Mouse (Mus musculus): ENCODE data around the gene Fam43a.

Gene Fam43a

DNA sequence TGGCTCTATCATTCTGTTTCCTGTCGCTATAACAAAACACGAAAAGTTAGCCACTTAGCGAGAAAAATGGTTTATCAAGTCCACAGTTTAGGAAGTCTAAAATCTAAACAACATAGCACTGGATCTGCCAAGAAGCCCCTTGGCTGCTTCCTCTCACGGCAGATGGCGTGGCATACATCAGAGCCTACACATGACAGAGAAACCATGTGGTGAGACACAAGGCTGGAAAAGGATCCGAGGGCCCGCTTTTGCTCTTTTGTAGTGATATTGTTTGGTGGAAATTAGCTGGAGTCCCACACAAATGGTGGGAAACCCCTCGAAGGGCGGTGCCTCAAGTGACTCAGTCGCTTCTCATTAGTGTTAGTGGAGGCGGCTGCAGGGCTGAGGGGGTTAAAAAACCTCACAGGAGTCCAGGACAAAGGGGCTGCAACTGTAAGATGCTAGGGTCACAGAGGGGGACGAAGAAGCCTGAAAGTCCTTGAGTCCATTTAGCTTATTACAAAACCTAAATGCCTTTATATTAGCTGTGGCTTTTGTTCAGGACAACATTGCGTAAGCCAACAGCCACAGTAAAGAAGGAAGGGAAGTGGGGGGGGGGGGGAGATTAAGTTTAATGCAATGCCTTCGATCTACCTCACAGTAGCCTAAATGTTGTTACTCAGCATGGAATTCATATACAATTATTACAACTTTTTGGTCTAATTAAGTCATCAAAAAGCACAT, 3.5 kb upstream of the Fam43a start:
- no peak for DNase-seq (ENCODE audit: low spot score)

DNA sequence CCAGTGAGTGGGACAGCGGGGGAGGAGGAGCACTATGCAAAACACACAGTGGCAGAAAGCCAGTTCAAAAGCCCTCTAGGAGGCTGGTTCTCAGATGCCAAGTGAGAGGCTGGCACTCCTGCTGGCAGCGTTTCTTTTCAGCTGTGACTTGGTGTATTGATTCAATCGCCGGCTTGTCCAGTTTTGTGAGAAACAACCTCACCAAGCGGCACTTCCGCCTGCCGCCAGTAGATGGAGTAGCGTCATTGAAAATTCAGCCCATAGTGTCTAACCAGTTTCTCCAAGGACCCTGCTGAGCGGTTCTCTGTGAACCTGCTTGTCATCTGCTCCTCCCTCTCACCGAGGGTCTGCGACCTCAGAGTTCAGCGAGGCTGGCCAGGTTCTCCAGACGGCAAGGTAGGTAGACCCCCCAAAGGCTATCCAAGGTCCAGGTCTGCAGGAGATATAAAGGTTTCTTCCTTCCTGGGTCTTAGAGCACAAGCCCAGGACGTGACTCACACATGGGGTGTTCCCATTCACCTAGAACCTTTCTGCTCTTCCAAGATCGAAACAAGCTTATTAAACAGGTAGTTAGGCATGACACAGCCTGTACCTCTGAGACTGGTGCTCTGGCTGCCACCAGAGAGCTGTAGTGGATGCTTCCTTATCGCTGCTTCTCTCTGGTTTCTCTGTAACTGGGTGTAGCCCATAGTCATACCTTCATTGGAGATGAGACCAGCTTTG, 2.4 kb upstream of the Fam43a start:
- peak; percentile 64 for DNase-seq (ENCODE audit: low spot score)

DNA sequence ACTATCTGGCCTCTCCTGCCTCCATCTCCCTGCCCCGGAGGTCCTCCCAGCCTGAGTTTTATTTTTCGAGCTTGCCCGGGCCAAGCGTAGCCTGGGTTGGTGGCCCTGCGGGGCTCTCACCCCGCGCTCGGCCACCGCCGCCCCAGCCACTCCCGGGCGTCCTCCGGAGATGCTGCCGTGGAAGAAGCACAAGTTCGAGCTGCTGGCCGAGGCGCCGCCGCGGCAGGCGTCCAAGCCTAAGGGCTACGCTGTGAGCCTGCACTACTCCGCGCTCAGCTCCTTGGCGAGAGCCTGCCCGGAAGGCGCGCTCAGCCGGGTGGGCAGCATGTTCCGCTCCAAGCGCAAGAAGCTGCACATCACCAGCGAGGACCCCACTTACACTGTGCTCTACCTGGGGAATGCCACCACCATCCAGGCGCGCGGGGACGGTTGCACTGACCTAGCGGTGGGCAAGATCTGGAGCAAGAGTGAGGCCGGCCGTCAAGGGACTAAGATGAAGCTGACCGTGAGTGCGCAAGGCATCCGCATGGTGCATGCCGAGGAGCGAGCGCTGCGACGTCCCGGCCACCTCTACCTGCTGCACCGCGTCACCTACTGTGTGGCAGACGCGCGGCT, 1.0 kb downstream of the Fam43a start:
- DNase-seq (ENCODE audit: low spot score) = no peak

DNA sequence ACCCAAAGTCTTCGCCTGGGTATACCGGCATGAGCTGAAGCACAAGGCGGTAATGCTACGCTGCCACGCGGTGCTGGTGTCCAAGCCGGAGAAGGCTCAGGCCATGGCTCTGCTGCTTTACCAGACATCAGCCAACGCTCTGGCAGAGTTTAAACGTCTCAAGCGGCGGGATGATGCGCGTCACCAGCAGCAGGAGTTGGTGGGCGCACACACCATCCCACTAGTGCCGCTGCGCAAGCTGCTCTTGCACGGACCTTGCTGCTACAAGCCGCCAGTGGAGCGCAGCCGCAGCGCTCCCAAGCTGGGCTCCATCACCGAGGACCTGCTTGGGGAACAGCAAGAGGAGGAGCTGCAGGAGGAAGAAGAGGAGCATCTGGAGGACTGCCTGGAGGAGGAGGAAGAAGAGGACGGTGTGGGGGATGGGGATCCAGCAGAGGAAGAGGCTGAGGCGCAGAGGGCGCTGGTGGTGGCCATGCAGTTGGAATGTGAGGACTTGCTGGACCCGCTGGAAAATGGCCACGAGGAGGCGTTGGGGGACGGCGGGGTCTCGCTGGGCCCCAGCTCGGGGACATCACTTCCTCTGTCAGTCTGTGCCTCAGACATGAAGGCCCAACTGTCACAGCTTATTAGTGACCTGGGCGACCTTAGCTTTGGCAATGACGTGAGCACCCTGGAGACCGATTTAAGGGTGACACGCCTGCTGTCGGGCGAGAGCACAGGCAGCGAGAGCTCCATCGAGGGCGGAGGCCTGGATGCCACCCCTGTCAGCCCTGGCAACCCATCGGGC, 1.7 kb downstream of the Fam43a start:
- no peak for DNase-seq (ENCODE audit: low spot score)

DNA sequence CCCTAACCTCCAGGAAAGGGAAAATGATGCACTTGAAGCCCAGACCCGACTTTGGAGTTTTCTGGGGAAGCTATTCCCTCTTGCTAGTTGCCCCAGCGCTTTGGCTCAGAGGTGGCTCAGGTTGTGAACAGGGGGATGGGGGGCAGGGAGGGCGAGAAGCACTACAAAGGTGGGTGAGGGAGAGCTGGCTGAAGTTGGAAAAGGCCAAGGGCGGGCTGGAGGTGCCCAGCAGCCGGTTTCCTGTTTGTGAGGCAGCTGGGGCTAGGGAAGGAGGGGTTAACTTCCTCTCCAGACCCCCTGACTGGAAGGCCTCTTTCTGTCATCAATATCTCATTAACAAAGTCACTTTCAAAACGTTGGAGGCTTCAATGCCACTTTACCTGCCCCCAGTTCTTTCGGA, 2.4 kb downstream of the Fam43a start:
- no peak for DNase-seq (ENCODE audit: low spot score)

DNA sequence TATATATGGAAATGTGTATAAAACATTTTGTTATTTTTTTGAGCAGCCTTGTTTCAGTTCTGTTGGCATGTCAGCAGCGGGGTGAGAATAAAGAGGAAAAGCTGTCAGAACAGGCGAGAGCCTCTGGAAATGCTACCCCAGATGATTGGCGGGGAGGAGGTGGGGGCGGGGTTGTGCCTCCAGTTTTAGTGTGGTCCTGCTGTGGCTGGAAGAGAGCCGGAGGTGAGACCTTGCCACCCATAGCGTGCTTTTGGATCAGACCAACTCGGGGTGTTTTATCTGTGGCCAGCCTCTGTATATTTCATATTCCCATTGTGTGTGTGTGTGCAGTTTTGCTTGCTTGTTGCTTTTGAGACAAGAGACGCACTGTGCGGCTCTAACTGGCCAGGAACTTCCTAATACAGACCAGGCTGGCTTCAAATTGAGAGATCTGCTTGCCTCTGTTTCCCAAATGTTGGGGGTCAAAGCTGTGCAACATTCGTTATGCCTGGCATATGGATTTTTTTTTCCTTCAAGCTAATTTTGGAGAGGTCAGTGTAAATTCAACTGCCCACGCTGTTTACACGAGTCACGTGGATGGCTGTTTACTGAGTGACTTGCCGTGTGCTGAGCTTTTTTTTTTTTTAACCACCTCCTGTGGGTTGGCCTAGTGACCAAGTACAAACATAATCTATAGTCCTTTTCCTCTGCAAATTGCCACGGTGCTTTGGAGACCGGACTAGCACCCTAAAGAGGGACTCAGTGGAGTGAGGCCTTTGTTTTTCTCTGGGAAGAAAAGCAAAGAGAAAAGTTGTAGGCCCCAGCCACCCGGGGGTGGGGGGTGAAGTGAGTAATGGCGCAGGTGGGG, 3.4 kb downstream of the Fam43a start:
- DNase-seq (ENCODE audit: low spot score) = no peak

DNA sequence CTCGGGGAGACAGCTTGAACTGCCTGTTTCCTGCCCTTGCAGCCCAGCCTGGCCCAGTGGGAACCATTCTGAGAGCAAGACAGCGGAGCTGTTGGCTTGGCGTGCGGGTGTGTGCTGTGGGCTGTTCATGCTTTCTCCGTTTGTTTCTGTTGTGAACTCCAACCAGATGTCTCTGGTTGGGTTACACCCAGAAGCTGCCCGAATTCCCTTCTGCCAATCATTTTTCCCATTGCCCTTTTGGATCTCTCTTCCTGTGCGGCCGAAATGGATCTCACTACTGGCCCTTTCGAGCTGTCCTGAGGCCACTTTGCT, 4.0 kb downstream of the Fam43a start:
- DNase-seq (ENCODE audit: low spot score) = no peak

DNA sequence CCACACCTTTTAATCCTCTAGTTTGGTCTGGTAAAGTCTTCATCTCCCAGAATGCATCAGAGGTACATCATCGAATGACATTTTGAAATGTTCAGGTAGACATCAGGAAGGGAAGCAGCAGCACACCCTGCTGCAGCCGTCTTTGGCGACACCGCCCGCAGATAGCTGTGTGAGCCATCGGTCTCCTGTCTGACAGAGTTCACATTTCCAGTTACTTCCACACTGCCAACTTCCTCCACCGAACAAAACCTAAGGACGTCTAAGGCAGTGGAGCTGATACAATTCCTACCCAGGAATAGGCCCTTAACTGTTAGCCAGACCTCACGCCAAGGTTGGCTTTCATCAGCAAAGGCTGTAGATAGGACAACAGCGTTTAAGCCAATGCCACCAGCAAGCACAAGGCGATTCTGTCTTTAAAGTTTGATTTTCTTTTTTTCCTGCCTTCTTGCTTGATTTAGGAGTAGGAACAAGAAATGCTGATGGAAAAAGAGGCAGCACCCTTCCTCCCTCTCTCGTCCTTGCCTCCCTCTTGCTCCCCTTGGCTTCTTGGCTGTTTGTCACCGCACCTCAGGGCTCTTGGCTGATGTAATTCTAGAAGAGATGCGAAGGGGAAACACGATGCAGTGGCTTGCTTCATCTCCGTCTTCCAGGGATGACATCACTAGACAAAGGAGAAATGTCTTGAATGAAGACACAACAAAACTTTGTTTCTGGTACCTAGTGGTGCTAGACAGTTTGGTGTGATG, 4.7 kb downstream of the Fam43a start:
- no peak for DNase-seq (ENCODE audit: low spot score)

DNA sequence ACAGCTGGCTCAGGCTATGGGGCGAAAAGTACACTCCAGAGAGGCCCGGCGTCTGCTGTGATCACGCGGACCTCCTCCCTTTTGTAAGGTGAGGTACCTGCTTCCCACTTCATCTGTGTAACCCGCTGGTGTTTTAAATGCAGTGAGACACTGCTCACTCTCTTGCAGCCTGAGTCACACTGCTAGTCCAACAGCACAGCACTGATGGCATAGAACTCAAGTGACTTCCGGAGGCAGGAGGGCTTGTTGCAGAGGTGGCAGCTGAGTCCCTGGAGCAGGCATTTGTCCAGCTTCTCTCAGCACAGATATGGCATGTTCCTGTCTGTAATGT, 5.2 kb downstream of the Fam43a start:
- no peak for DNase-seq (ENCODE audit: low spot score)

DNA sequence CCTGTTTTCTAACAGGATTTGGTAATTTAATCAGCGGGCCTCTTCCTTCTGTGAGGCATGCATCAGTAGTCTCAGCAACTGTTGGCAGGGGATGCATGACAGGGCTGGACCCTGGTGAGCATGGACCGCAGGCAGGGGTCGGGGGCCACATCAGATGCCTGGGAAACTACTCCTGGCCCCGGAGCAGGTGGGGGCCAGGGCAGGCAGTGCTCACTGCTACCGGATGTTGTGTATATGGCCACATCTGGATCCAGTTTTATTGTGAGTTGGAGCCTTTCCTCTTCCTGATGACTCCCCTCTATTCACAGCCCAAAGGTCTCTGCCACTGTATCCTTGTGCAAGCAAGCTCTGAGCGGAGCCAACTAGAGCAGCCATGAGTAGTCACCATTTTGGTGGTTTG, 6.0 kb downstream of the Fam43a start:
- no peak for DNase-seq (ENCODE audit: low spot score)

DNA sequence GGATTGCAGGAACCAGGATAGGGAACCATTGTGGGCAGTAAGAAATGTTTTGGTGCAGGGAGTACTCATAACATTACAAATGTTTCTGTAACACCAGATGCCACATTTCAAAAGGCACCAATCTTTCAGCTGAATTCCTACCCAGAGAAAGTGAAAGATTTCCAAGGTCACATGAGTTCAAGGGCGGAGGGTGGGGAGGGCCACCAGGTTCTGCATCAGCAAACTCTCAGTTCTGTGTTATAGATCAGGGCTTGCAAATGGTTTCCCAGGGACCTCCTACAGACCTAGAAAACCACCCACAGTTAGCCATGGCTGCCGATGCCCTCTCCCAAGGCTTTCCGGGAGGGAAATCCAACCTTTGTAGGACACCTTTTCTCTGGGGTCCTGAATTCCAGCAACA, 8.3 kb downstream of the Fam43a start:
- DNase-seq (ENCODE audit: low spot score) = no peak

DNA sequence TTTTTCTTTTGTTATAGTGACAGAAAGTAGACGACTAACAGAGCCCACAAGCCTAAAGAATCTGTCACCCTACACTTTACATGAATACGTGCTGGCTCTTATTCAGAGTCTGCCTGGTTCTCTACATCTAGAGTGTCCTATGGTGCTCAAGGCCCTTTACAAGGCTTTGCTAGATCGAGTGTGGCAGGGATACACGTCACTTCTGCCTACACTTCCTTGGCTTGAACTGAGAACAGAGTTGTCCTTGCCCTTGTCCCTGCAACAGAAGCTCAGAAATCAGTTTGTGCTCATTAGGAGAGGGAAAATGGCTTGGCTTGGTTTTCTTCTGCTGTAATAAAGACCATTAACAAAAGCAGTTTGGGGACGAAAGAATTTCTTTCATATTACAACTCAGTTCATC, 11.8 kb downstream of the Fam43a start:
- DNase-seq (ENCODE audit: low spot score) = no peak

DNA sequence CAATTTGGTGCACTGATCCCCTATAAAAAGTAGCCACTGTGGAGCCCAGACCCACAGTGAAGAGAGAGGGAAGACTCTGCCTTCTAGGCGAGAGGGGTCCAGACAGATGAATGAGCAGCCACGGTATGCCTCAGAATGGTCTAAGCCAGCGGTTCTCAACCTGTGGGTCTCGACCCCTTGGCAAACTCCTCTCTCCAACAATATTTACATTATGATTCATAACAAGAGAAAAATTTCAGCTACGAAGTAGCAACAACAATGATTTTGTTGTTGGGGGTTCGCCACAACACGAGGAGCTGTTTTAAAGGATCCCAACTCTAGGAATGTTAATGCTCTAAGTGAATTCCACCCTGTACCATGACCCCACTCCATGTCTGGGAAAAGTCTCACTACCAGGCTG, 13.6 kb downstream of the Fam43a start:
- no peak for DNase-seq (ENCODE audit: low spot score)

DNA sequence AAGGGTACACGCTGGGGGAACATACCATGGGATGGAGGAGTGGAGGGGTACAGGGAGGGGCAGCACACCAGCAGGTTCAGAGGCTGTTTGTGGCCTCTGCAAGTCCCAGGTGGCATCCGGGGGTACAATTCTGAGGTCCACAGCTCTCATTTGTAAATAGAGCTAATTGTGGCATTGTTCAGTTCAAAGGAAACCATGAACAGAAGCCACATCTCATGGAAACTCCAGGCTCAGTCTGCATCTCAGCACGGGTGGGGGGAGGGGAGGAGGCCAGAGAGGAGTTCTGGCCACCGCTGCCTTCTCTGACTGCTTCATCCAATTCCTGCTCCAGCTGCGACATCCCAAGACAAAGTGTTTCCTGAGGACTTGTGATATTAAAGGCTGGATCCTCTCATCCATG, 14.6 kb downstream of the Fam43a start:
- DNase-seq (ENCODE audit: low spot score) = no peak

DNA sequence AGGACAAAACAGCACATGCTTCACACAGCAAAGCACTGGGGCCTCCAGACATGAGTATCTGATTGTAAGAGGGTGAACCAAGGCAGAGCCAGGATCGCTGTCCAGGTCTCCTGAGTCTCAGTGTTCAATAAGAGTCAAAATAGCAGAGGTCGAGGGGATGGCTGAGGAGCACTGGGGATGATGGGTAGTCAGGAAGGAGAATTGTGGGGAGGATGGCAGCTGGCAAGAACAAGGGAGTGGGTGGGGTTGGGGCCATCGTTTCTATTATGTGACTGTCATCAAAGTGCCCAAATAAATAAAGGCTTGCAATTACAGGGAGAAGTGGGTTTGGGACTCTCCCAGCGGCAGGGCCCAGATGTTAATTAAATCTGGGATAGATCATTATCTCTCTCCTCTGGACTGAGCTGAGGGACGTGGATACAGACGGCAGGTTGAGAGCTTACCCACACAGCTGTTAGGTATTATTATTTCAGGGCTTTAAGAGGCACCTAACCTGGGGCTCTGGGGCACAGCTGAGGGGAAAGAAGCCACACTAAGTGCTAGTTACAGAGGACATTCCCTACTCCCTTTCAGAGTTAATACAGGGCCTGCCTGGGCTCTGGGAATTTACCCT, 15.3 kb downstream of the Fam43a start:
- DNase-seq (ENCODE audit: low spot score) = no peak

DNA sequence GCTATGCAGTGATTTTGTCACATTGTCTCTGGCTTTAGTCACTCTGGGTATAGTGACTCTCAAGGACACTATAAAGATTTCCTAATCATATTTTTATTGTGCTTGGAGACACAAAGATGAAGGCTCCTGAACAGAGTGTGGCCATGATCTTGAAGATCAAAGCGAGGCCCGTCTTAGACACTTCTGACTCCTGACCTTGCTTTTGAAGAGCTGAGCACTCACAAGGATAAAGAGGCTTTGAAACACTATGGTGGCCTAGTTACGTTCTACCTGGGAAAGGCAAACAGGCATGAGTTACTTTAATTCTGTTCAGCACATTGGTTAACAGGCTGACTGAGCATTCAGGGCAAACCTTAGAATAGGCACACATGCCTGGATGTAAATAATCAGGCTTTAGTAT, 16.8 kb downstream of the Fam43a start:
- DNase-seq (ENCODE audit: low spot score) = no peak

DNA sequence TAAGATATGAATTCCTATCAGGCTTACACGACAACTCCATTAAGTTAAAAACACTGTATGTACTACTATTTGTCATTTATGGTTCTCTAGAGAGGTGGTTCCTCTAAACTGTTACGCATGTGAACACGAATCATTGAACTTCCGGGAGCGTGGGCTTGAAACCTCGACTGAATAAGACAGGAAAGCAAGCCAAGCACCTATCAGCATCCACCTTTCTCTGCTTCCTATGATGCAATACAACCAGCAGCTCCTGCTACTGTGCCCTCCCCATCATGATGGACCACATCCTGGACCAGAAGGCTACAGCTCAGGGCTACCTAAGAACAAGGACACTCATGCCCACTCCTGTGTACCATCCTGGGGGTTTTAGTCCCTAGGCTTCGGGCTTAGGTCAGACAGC, 24.1 kb downstream of the Fam43a start:
- no peak for DNase-seq (ENCODE audit: low spot score)

DNA sequence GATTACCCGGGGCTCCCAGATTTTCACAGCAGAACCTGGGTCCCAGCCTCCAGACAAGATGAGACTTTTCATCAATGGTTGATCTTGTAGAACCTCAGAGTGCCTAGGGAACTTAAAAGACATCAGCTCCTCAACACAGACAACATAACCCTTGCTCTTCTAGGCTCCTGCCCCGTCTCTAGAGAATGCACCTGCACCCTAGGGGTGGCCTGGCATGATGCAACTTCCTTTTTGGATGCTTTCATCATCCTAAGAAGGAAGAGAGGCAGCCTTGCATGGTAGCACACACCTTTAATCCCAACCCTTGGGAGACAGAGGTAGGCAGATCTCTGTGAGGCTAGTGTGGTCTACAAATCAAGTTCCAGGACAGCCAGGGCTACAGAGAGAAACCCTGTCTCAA, 25.1 kb downstream of the Fam43a start:
- DNase-seq (ENCODE audit: low spot score) = no peak

DNA sequence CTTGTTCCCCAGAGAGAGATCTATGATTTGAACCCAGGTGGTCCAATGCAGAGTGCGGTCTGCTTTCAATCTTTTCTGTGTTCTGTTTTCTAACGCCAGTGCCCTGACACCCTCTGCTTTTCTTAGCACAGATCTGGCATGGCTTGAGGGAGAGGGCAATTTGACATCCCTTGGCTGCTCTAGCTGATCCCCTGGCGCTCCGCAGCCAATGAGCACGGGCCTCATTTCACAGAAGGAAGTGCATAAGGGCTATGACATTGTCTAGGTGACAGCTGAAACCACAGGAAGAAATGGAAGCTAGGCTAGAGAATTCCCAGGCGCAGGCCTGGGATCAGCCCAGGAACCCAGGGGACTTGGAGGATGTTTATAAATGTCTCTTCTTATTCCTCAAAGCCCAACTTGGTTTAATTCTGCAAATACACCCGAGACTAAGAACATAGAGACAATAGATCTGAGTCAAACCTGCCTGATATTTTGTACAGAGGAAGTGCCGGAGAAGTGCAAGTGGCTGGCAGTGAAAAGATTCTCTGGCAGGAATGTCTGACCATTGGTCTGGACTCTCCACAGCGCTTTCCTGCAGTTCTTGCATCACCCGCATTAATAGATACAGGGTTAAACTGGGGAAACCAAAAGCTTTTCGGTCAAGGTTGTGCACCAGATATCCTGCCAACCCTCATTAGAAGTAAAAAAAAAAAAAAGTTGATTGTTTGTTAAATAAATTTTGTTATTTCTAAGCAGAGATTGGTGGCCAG, 28.2 kb downstream of the Fam43a start:
- DNase-seq (ENCODE audit: low spot score) = no peak

DNA sequence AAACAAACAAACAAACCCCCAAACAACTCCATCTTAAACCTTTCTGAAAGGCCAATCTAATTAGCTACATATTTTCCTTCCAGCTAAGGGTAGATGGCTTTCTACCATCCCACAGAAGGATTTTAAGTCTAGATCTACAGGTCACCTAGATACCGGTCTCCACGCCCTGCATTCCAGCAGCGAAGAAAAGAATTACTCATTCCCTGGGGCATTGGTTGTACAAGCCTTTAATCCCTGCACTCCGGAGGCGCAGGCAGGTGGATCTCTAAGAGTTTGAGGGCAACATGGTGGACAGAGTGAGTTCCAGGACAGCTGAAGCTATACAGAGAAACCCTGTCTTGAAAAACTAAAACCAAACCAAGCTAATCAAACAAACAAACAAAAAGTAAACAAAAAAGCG, 28.9 kb downstream of the Fam43a start:
- DNase-seq (ENCODE audit: low spot score) = no peak
